22 mouse cellular contexts compared by ENCODE assay signal in the genomic region with DNA sequence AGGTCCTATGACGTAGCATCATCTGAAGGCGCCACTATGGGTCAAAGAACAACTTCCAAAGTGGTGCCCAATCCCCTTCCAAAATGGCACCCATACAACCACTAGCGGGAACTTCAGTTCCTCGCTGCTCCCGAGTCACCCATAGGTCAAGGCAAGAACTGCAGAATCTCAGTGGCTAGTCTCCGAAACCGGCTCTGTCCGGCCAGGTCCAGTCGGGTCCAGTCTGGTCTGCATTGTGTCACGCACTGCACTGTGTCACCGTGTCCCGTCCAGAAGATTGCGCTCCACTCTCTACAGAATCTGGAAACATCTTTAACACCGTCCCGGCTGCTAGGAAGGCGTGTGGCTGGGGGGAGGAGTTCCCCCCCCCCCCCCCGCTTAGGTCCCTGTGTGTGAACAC. TPM values are rescaled to one million over a fixed set of nuclear protein-coding genes. Genes with fewer than 3 reads are reported as not detected.
DNase-seq lines count a peak whose midpoint lies in the region; ATAC-seq and TF ChIP-seq lines count a peak whose summit lies in the region.
"Had no signal": no experiment of that assay in that cellular context is flagged by ENCODE, and none has a peak within 500 bp of the region (broad histone marks: within the 10 kb centered on the region; RNA-seq: fewer than 3 reads in every experiment).

No protein-coding gene starts in this region.

- TF ChIP-seq EP300 in liver, postnatal 0 days (IDR thresholded peaks at IDR 0.05; ENCODE audit: low read depth), result no peak

- H3K4me2 ChIP-seq in liver, postnatal 0 days (ENCODE audit: low read depth, low read length), result no peak overlapping the region
- H3K4me2 ChIP-seq: embryonic facial prominence, embryonic 12.5 days; forebrain, embryonic 15.5 days; heart, embryonic 15.5 days; hindbrain, embryonic 13.5 days had no signal

- peak overlapping the region; percentile 32; the same call in 1 of the 2 replicates for H3K27ac ChIP-seq in liver, adult 2 months (replicated peaks; ENCODE audit: insufficient read depth, low read depth, low read length)
- no peak overlapping the region for H3K27ac ChIP-seq in liver, postnatal 0 days (ENCODE audit: low read depth)
- no peak overlapping the region for H3K27ac ChIP-seq in testis, adult 2 months (ENCODE audit: control insufficient read depth, insufficient read depth, low read depth, low read length)
- H3K27ac ChIP-seq: embryonic facial prominence, embryonic 12.5 days; forebrain, embryonic 15.5 days; heart, embryonic 10.5 days; heart, embryonic 15.5 days; hindbrain, embryonic 13.5 days; hindbrain, postnatal 0 days had no signal

- DNase-seq in liver, adult 2 months (ENCODE audit: extremely low read depth, low read depth, low spot score), result peak; percentile 70
- no peak for DNase-seq in liver, postnatal 0 days
- no peak for DNase-seq in testis, postnatal 14 days (ENCODE audit: low spot score)
- DNase-seq in ZHBTc4 (ENCODE audit: low read depth, low spot score), result peak; percentile 93
- no peak for DNase-seq in B cell, adult 2 months
- DNase-seq in urinary bladder, postnatal 36 days (ENCODE audit: low spot score in 2 of 2), result no peak
- DNase-seq: adrenal gland, adult 8-10 months; adrenal gland, postnatal 36 days; cerebellum, adult 11-12 months; cerebellum, adult 9-10 months; cerebellum, postnatal 25 days; gastrocnemius, postnatal 36 days; heart, adult 18-20 months; heart, postnatal 14 days had no signal

- no peaks in the 10 kb centered on the region for H3K27me3 ChIP-seq in liver, adult 2 months (ENCODE audit: control insufficient read depth, insufficient read depth, low read length)
- no peaks in the 10 kb centered on the region for H3K27me3 ChIP-seq in liver, postnatal 0 days (ENCODE audit: insufficient read depth, low read length)
- H3K27me3 ChIP-seq in testis, adult 2 months (ENCODE audit: control insufficient read depth, insufficient read depth, low read length), result no peaks in the 10 kb centered on the region
- H3K27me3 ChIP-seq: embryonic facial prominence, embryonic 12.5 days; forebrain, embryonic 15.5 days; heart, embryonic 15.5 days; hindbrain, embryonic 13.5 days; Patski had no signal

- ATAC-seq in liver, postnatal 0 days, result no peak
- ATAC-seq: forebrain, embryonic 15.5 days; hindbrain, postnatal 0 days; Patski had no signal

- H3K9me3 ChIP-seq in liver, postnatal 0 days (ENCODE audit: low read length), result no peaks in the 10 kb centered on the region
- H3K9me3 ChIP-seq: embryonic facial prominence, embryonic 12.5 days; forebrain, embryonic 15.5 days; heart, embryonic 10.5 days; heart, embryonic 15.5 days; hindbrain, embryonic 13.5 days had no signal

- TF ChIP-seq CTCF in liver, adult 2 months (IDR thresholded peaks at IDR 0.05; ENCODE audit: low read depth, low read length), result no peak
- TF ChIP-seq CTCF in liver, postnatal 0 days (IDR thresholded peaks at IDR 0.05; ENCODE audit: low read depth), result no peak
- no peak for TF ChIP-seq CTCF in testis, adult 2 months (IDR thresholded peaks at IDR 0.05; ENCODE audit: control insufficient read depth, insufficient read depth, insufficient replicate concordance, low read depth, low read length)

- no peak overlapping the region for H3K9ac ChIP-seq in liver, adult 2 months (ENCODE audit: low read depth, low read length)
- no peak overlapping the region for H3K9ac ChIP-seq in liver, postnatal 0 days (replicated peaks)
- H3K9ac ChIP-seq: embryonic facial prominence, embryonic 12.5 days; forebrain, embryonic 15.5 days; heart, embryonic 15.5 days; hindbrain, embryonic 13.5 days had no signal

- no peak for TF ChIP-seq POLR2A in liver, adult 2 months (IDR thresholded peaks at IDR 0.05; ENCODE audit: extremely low read depth, insufficient read depth, low read length)
- TF ChIP-seq POLR2A in testis, adult 2 months (IDR thresholded peaks at IDR 0.05; ENCODE audit: control insufficient read depth, low read depth, low read length), result no peak

- 75% methylated on average over 17 of the region's 17 CpGs for WGBS in liver, adult 2 months
- 89% methylated on average over 17 of the region's 17 CpGs for WGBS in liver, postnatal 0 days (ENCODE audit: insufficient replicate concordance)

- H3K4me3 ChIP-seq in liver, adult 2 months (ENCODE audit: insufficient read depth, low read depth, low read length), result no peak overlapping the region
- H3K4me3 ChIP-seq in liver, postnatal 0 days (ENCODE audit: low read depth, low read length), result no peak overlapping the region
- peak overlapping the region; percentile 14 for H3K4me3 ChIP-seq in testis, adult 2 months (ENCODE audit: control insufficient read depth, low read depth, low read length)
- H3K4me3 ChIP-seq: embryonic facial prominence, embryonic 12.5 days; forebrain, embryonic 15.5 days; heart, embryonic 10.5 days; heart, embryonic 15.5 days; hindbrain, embryonic 13.5 days had no signal

- H3K4me1 ChIP-seq in liver, adult 2 months (ENCODE audit: control insufficient read depth, insufficient read depth, low read length), result peaks cover 17% of the 10 kb centered on the region
- 0 out of 2 replicates have a peak, but pooled peaks cover 2% of the 10 kb centered on the region for H3K4me1 ChIP-seq in liver, postnatal 0 days (ENCODE audit: insufficient read depth)
- H3K4me1 ChIP-seq in testis, adult 2 months (ENCODE audit: control insufficient read depth, insufficient read depth, low read length), result peaks cover 7% of the 10 kb centered on the region; the same call in 1 of the 2 replicates
- H3K4me1 ChIP-seq: embryonic facial prominence, embryonic 12.5 days; forebrain, embryonic 15.5 days; heart, embryonic 10.5 days; heart, embryonic 15.5 days; hindbrain, embryonic 13.5 days had no signal

- no peaks in the 10 kb centered on the region for H3K36me3 ChIP-seq in liver, adult 2 months (ENCODE audit: control insufficient read depth, insufficient read depth, low read length)
- H3K36me3 ChIP-seq in liver, postnatal 0 days (replicated peaks; ENCODE audit: insufficient read depth, low read length), result no peaks in the 10 kb centered on the region
- H3K36me3 ChIP-seq in testis, adult 2 months (ENCODE audit: control insufficient read depth, insufficient read depth, low read length), result no peaks in the 10 kb centered on the region
- H3K36me3 ChIP-seq: embryonic facial prominence, embryonic 12.5 days; forebrain, embryonic 15.5 days; heart, embryonic 10.5 days; heart, embryonic 15.5 days; hindbrain, embryonic 13.5 days had no signal

- H3K79me2 ChIP-seq in liver, adult 2 months (ENCODE audit: control insufficient read depth, insufficient read depth, low read length), result no peaks in the 10 kb centered on the region

RNA-seq across cellular contexts. Expression of a gene that starts 53.7 kb away (rescaled TPM):
- total RNA-seq in liver, adult 2 months (2014; rRNA removed), result 4.2 and 5.6 TPM in 2 replicates
- polyA plus RNA-seq in liver, adult 2 months (2012; rRNA removed), result 2.4 and 2.9 TPM in 2 replicates
- 2.1 and 2.4 TPM in 2 replicates for polyA plus RNA-seq in liver, postnatal 0 days (2015; fragmentation: Nextera tagmentation; extraction: Ambion mirVana)
- polyA plus RNA-seq in testis, adult 2 months (2012; rRNA removed), result 74.6 and 80.0 TPM in 2 replicates

Comparison
In these comparisons a context has a peak if more than half of its experiments do, and no peak if none do; other contexts are left out.
1. DNase-seq: peak in liver, adult 2 months (single experiment) and ZHBTc4 (single experiment); none in liver, postnatal 0 days (single experiment), testis, postnatal 14 days (single experiment), B cell, adult 2 months (0 of 2) and urinary bladder, postnatal 36 days (0 of 2).
2. RNA of a gene that starts 53.7 kb away (polyA plus RNA-seq): 74.6 to 80.0 TPM in testis, adult 2 months; 2.4 to 2.9 TPM in liver, adult 2 months and 2.1 to 2.4 TPM in liver, postnatal 0 days; every median in the first group is over 10 times any median in the second.